Mouse (Mus musculus) embryonic facial prominence, embryonic 13.5 days (tissue): Measurements from ENCODE around the gene Clic5. TPM values are rescaled to one million over a fixed set of nuclear protein-coding genes. Genes with fewer than 3 reads are reported as not detected.

Source experiments
- ATAC-seq: fragments of 200-750 bp; cut with Nextera tagmentation; 2 replicates; pipeline ENCODE4 v1.8.0; 2017; ENCODE audit warnings: low read depth; ENCODE audit not compliant: insufficient number of reproducible peaks, insufficient read depth, low FRiP score, low TSS enrichment
- H3K27ac ChIP-seq: fragments of 300-500 bp; sonication (generic); 2 replicates; pipeline ENCODE4 v1.5.1; 2015; ENCODE audit warnings: moderate library complexity, mild to moderate bottlenecking, inconsistent platforms
- H3K27me3 ChIP-seq: fragments of 300-500 bp; sonication (generic); 2 replicates; pipeline ENCODE4 v1.6.1; 2015; ENCODE audit warnings: mild to moderate bottlenecking, inconsistent platforms
- H3K36me3 ChIP-seq: fragments of 300-500 bp; sonication (generic); 2 replicates; pipeline ENCODE4 v1.6.1; 2015; ENCODE audit warnings: mild to moderate bottlenecking, inconsistent platforms
- H3K4me1 ChIP-seq: fragments of 300-500 bp; sonication (generic); 2 replicates; pipeline ENCODE4 v1.6.1; 2015; ENCODE audit warnings: inconsistent platforms
- H3K4me2 ChIP-seq: fragments of 300-500 bp; sonication (generic); 2 replicates; pipeline ENCODE4 v1.6.1; 2015; ENCODE audit warnings: moderate library complexity, mild to moderate bottlenecking, inconsistent platforms
- H3K4me3 ChIP-seq: fragments of 300-500 bp; sonication (generic); 2 replicates; pipeline ENCODE4 v1.5.1; 2015; ENCODE audit warnings: mild to moderate bottlenecking, inconsistent platforms
- H3K9ac ChIP-seq: fragments of 300-500 bp; sonication (generic); 2 replicates; pipeline ENCODE4 v1.6.1; 2015; ENCODE audit warnings: mild to moderate bottlenecking, inconsistent platforms
- H3K9me3 ChIP-seq: fragments of 300-500 bp; sonication (generic); 2 replicates; pipeline ENCODE4 v1.6.1; 2016; ENCODE audit warnings: inconsistent platforms
- WGBS: fragments of 180-500 bp; shearing (Covaris S2); methylation state at CpG from one replicate; pipeline ENCODE4 v1.1.7; 2015; ENCODE audit warnings: mixed read lengths; 5-methylcytosine and 5-hydroxymethylcytosine counted together
- polyA plus RNA-seq: library from polyadenylated mRNA; unstranded; fragments of >200 nt; fragmentation: Nextera tagmentation; extraction: Ambion mirVana; gene quantifications from 2 replicates; pipeline ENCODE4 v1.2.1, GENCODE M21; 2015

Gene Clic5
- polyA plus RNA-seq, 1 experiment from 2014 or later, result 0.72 TPM

GRCm38 (mm10) chr17:44239030-44239721, 50.8 kb downstream of the Clic5 start:
- Histone ChIP-seq H3K9me3 (peaks cover 4% of the 10 kb centered on the region; the same call in 1 of the 2 replicates), H3K27ac (peak overlapping the region; percentile 75), H3K4me1 (peaks cover 22% of the 10 kb centered on the region), H3K27me3 (0 out of 2 replicates have a peak, but pooled peaks cover 3% of the 10 kb centered on the region), H3K9ac (peak overlapping the region; percentile 44; the same call in 1 of the 2 replicates), H3K4me3 (peak overlapping the region; percentile 22), H3K4me2 (peak overlapping the region; percentile 52), H3K36me3 (no peaks in the 10 kb centered on the region)
- WGBS, result 8% methylated on average over 10 of the region's 10 CpGs
- ATAC-seq, result peak; percentile 69; the same call in 1 of the 2 replicates

DNA sequence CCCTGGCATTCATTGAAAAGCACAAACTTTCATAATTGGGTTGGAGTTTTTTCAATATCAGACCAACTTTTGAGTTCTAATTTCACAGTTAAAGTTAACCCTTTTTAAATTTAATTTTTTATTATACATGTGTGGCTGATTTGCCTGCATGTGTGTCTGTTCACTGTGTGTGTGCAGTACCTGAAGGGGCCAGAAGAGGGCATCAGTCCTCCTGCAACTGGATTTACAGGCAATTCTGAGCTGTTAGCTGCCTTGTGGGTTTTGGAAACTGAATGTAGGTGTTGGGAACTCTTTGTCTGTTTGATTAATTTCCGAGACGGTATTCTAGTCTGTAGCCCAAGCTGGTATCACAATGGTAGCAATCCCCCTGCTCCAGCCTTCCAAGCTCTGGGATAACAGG, 52.4 kb downstream of the Clic5 start:
- no peak for ATAC-seq
- Histone ChIP-seq H3K27me3 (peaks cover 7% of the 10 kb centered on the region; the same call in 1 of the 2 replicates), H3K9me3 (peaks cover 4% of the 10 kb centered on the region; the same call in 1 of the 2 replicates), H3K4me2 (no peak overlapping the region), H3K9ac (no peak overlapping the region), H3K4me1 (peaks cover 26% of the 10 kb centered on the region), H3K27ac (no peak overlapping the region), H3K36me3 (no peaks in the 10 kb centered on the region), H3K4me3 (no peak overlapping the region)
- WGBS, result 97% methylated on average over 2 of the region's 2 CpGs

GRCm38 (mm10) chr17:44244096-44244495, 55.7 kb downstream of the Clic5 start:
- Histone ChIP-seq H3K27ac (no peak overlapping the region), H3K4me3 (no peak overlapping the region), H3K4me2 (no peak overlapping the region), H3K27me3 (peaks cover 7% of the 10 kb centered on the region; the same call in 1 of the 2 replicates), H3K9me3 (peaks cover 4% of the 10 kb centered on the region; the same call in 1 of the 2 replicates), H3K36me3 (no peaks in the 10 kb centered on the region), H3K4me1 (peaks cover 35% of the 10 kb centered on the region), H3K9ac (no peak overlapping the region)
- 56% methylated on average over 5 of the region's 5 CpGs for WGBS
- ATAC-seq, result no peak

DNA sequence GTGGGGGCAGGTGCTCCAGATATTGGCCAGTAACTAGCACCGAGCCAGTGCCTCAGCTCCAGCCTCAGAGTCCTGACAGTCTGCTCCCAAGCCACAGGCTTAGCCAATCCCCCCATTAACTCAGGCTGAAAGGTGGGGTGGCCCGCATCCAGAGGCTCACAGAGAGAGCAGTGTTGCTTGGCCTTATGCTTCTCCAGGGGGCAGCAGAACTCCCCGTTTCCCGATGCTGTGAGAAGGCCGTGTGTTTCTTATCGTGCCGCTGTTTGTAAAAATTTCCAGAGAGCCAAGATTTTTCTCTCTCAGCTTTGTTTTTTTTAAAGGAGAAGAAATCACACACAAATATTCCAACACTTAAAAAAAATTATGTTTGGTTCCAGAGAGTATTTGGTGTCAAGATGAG, 56.2 kb downstream of the Clic5 start:
- Histone ChIP-seq H3K9me3 (peaks cover 4% of the 10 kb centered on the region; the same call in 1 of the 2 replicates), H3K4me1 (peaks cover 35% of the 10 kb centered on the region), H3K4me2 (no peak overlapping the region), H3K27me3 (peaks cover 7% of the 10 kb centered on the region; the same call in 1 of the 2 replicates), H3K9ac (no peak overlapping the region), H3K27ac (no peak overlapping the region), H3K36me3 (no peaks in the 10 kb centered on the region), H3K4me3 (no peak overlapping the region)
- 0 out of 2 replicates have a peak, but pooled peaks have one; percentile 39 for ATAC-seq
- 17% methylated on average over 7 of the region's 7 CpGs for WGBS

DNA sequence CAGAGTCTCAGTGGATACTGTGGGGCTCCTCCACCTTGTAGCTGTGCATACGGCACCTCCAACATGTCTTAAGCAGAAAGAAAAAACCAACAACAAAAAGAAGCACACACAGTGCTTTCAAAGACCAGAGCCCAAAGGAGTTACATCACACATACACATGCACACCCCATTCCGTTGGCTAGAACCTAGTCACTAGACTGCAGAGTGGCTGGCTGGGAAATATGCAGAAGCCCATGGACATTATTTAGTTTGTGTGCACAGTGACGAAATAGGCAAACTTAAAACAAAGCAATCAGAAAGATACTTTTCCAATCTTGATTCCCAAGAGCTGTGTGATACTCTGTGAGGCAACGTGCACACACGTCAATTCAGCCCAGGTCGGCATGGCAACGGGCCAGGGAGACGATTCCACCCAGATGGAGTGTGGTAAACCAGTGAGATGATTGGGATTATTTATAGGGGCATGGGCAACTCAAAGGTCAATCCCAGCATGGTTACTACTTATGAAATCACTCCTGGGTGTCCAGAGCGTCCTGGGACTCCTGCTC, 57.8 kb downstream of the Clic5 start:
- H3K4me1 ChIP-seq, result peaks cover 37% of the 10 kb centered on the region
- no peaks in the 10 kb centered on the region for H3K36me3 ChIP-seq
- no peaks in the 10 kb centered on the region for H3K9me3 ChIP-seq
- no peak overlapping the region for H3K4me3 ChIP-seq
- no peak for ATAC-seq
- WGBS, result 66% methylated on average over 9 of the region's 9 CpGs
- H3K27me3 ChIP-seq, result peaks cover 7% of the 10 kb centered on the region; the same call in 1 of the 2 replicates
- no peak overlapping the region for H3K9ac ChIP-seq
- H3K27ac ChIP-seq, result no peak overlapping the region
- no peak overlapping the region for H3K4me2 ChIP-seq

GRCm38 (mm10) chr17:44249544-44249943, 61.2 kb downstream of the Clic5 start:
- Histone ChIP-seq H3K27me3 (peaks cover 6% of the 10 kb centered on the region; the same call in 1 of the 2 replicates), H3K4me2 (no peak overlapping the region), H3K9ac (no peak overlapping the region), H3K4me3 (no peak overlapping the region), H3K4me1 (peaks cover 42% of the 10 kb centered on the region), H3K9me3 (no peaks in the 10 kb centered on the region), H3K36me3 (no peaks in the 10 kb centered on the region), H3K27ac (no peak overlapping the region)
- WGBS, result 51% methylated on average over 4 of the region's 4 CpGs
- no peak for ATAC-seq

GRCm38 (mm10) chr17:44252653-44253052, 64.3 kb downstream of the Clic5 start:
- Histone ChIP-seq H3K4me3 (no peak overlapping the region), H3K9ac (no peak overlapping the region), H3K9me3 (no peaks in the 10 kb centered on the region), H3K4me1 (peaks cover 53% of the 10 kb centered on the region), H3K36me3 (no peaks in the 10 kb centered on the region), H3K27me3 (peaks cover 6% of the 10 kb centered on the region; the same call in 1 of the 2 replicates), H3K4me2 (no peak overlapping the region), H3K27ac (no peak overlapping the region)
- no peak for ATAC-seq
- WGBS, result 41% methylated on average over 3 of the region's 3 CpGs

DNA sequence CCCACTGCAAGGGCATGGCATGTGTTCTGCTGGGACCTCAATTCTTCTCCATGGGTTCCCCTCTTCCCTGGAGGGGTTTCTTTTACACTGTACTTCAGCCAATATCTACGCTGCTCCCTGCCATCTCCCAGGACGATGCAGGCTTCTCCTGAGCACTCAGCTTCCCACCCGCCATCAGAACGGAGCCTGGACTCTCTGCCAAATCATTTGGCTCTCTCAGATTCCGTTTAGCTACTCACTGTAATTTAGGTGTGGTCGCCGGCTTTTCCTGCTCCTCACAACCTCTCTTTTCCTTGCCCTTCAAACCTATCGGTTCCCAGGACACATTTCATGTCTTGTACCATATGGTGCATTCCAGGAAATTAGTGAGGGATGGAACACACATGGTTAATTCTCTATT, 66.3 kb downstream of the Clic5 start:
- Histone ChIP-seq H3K36me3 (no peaks in the 10 kb centered on the region), H3K4me2 (peak overlapping the region; percentile 44), H3K4me1 (peaks cover 36% of the 10 kb centered on the region), H3K27ac (peak overlapping the region; percentile 82), H3K27me3 (peaks cover 9% of the 10 kb centered on the region), H3K9me3 (no peaks in the 10 kb centered on the region), H3K9ac (no peak overlapping the region), H3K4me3 (no peak overlapping the region)
- WGBS, result 17% methylated on average over 8 of the region's 8 CpGs
- no peak for ATAC-seq

DNA sequence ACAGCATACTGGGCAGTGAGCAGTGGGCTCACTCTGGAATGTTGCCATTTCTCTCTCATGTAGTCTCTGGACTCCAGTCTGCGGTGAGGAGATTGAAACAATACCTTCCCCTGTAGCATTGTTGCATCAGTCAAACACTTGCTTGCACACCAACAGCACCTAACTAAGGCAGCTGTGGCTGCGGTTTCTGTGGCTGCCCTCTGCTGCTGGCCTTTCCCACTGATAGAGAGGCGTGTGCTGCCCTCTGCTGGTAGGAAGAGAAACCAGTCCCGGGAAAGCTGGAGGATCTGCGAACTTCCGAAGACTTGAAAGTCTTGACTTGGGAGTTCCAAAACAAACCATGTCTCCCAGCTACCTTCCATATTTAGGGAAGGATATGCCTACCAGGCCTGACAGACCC, 68.2 kb downstream of the Clic5 start:
- H3K27ac ChIP-seq, result no peak overlapping the region
- no peak overlapping the region for H3K9ac ChIP-seq
- peaks cover 33% of the 10 kb centered on the region for H3K4me1 ChIP-seq
- no peaks in the 10 kb centered on the region for H3K36me3 ChIP-seq
- no peak overlapping the region for H3K4me2 ChIP-seq
- peaks cover 19% of the 10 kb centered on the region for H3K27me3 ChIP-seq
- WGBS, result 6% methylated on average over 6 of the region's 6 CpGs
- H3K4me3 ChIP-seq, result no peak overlapping the region
- no peak for ATAC-seq
- no peaks in the 10 kb centered on the region for H3K9me3 ChIP-seq

DNA sequence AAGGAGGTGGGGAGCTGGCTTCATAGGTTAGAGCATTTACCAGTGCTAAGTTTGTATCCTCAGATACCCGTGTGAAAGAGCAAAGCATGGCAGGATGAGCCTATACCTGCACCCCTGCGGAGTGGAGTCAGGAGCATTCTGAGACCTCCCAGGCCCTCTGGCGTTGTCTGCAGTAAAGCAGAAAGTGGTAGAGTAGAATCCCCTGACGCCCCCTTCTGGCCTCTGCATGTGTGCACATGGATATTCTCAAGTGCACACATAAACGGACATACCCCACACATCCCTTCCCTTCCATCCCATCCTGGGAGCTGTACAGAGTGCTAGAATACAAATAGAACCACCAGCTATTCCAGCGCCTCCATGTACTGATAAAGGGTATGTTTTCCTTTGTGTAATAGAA, 70.9 kb downstream of the Clic5 start:
- no peaks in the 10 kb centered on the region for H3K36me3 ChIP-seq

GRCm38 (mm10) chr17:44261594-44262202, 73.3 kb downstream of the Clic5 start:
- H3K9me3 ChIP-seq, result no peaks in the 10 kb centered on the region
- WGBS, result 20% methylated on average over 9 of the region's 15 CpGs
- H3K27ac ChIP-seq, result no peak overlapping the region
- ATAC-seq, result no peak
- H3K4me2 ChIP-seq, result peak overlapping the region; percentile 16; the same call in 1 of the 2 replicates
- peaks cover 14% of the 10 kb centered on the region for H3K27me3 ChIP-seq
- H3K9ac ChIP-seq, result no peak overlapping the region
- H3K36me3 ChIP-seq, result no peaks in the 10 kb centered on the region
- H3K4me1 ChIP-seq, result peaks cover 17% of the 10 kb centered on the region
- H3K4me3 ChIP-seq, result no peak overlapping the region

More for the DNA sequence above, 70.9 kb downstream of the Clic5 start:
- Histone ChIP-seq H3K27me3 (peaks cover 17% of the 10 kb centered on the region), H3K9ac (no peak overlapping the region), H3K4me3 (no peak overlapping the region), H3K9me3 (no peaks in the 10 kb centered on the region), H3K4me1 (peaks cover 38% of the 10 kb centered on the region), H3K27ac (no peak overlapping the region), H3K4me2 (no peak overlapping the region)
- no peak for ATAC-seq
- WGBS, result 33% methylated on average over 6 of the region's 6 CpGs
